Mouse (Mus musculus): ENCODE results near the gene Dag1. TPM values are rescaled to one million over a fixed set of nuclear protein-coding genes. Genes with fewer than 3 reads are reported as not detected.

The Dag1 gene
- polyA plus RNA-seq, 1 experiment, result 116 TPM

DNA sequence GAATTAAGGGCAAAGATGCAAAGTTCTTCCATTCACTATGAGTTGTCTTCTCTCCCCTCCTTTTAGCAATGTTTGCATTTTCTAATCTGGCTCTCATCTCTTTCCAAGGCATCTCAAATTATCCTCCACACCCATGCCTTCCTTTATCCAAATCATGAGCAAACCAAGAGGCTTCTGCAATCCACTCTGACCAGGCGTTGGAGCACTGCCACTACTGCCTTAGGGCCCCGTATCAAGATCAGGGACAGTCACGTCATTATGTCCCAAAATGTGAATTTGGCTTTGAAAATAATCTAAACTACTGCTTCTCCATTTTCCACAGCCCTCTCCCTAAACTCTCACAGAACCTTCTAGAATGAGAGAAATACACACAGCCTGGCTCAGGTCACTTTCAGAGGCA, 19.2 kb downstream of the Dag1 start:
- Histone ChIP-seq H3K9ac (ENCODE audit: low read depth, poor library complexity, severe bottlenecking) (no peak overlapping the region), H3K36me3 (ENCODE audit: control insufficient read depth, insufficient read depth, low read length, poor library complexity, severe bottlenecking) (peaks cover 9% of the 10 kb centered on the region; the same call in 1 of the 2 replicates), H3K4me1 (ENCODE audit: control insufficient read depth, insufficient read depth, low read length) (peaks cover 3% of the 10 kb centered on the region), H3K27ac (ENCODE audit: insufficient read depth, low read length) (no peak overlapping the region), H3K4me3 (ENCODE audit: low read depth, low read length) (no peak overlapping the region), H3K27me3 (ENCODE audit: control insufficient read depth, insufficient read depth, low read length, poor library complexity, severe bottlenecking) (no peaks in the 10 kb centered on the region), H3K9me3 (replicated peaks; ENCODE audit: control insufficient read depth, insufficient read depth, low read length, poor library complexity, severe bottlenecking) (no peaks in the 10 kb centered on the region)
- TF ChIP-seq CTCF (IDR thresholded peaks at IDR 0.05; ENCODE audit: low read depth, low read length) (no peak), EP300 (IDR thresholded peaks at IDR 0.05; ENCODE audit: insufficient read depth, low read depth, low read length) (no peak), POLR2A (IDR thresholded peaks at IDR 0.05; ENCODE audit: insufficient read depth, low read length) (no peak)

GRCm38 (mm10) chr9:108239951-108240350, 23.8 kb downstream of the Dag1 start:
- no peaks in the 10 kb centered on the region for H3K4me1 ChIP-seq (ENCODE audit: control insufficient read depth, insufficient read depth, low read length)
- peaks cover 6% of the 10 kb centered on the region; the same call in 1 of the 2 replicates for H3K36me3 ChIP-seq (ENCODE audit: control insufficient read depth, insufficient read depth, low read length, poor library complexity, severe bottlenecking)
- TF ChIP-seq EP300 (IDR thresholded peaks at IDR 0.05; ENCODE audit: insufficient read depth, low read depth, low read length), result no peak
- no peak for TF ChIP-seq CTCF (IDR thresholded peaks at IDR 0.05; ENCODE audit: low read depth, low read length)
- TF ChIP-seq POLR2A (IDR thresholded peaks at IDR 0.05; ENCODE audit: insufficient read depth, low read length), result no peak
- H3K27me3 ChIP-seq (ENCODE audit: control insufficient read depth, insufficient read depth, low read length, poor library complexity, severe bottlenecking), result no peaks in the 10 kb centered on the region
- H3K9ac ChIP-seq (ENCODE audit: low read depth, poor library complexity, severe bottlenecking), result no peak overlapping the region
- no peak overlapping the region for H3K4me3 ChIP-seq (ENCODE audit: low read depth, low read length)
- H3K27ac ChIP-seq (ENCODE audit: insufficient read depth, low read length), result 0 out of 2 replicates have a peak overlapping the region, but pooled peaks have one; percentile 39
- no peaks in the 10 kb centered on the region for H3K9me3 ChIP-seq (replicated peaks; ENCODE audit: control insufficient read depth, insufficient read depth, low read length, poor library complexity, severe bottlenecking)

- H3K9me3 ChIP-seq (replicated peaks; ENCODE audit: control insufficient read depth, insufficient read depth, low read length, poor library complexity, severe bottlenecking), result no peaks in the 10 kb centered on the region
- no peaks in the 10 kb centered on the region for H3K4me1 ChIP-seq (ENCODE audit: control insufficient read depth, insufficient read depth, low read length)
- no peak overlapping the region for H3K4me3 ChIP-seq (ENCODE audit: low read depth, low read length)
- TF ChIP-seq CTCF (IDR thresholded peaks at IDR 0.05; ENCODE audit: low read depth, low read length) (no peak), POLR2A (IDR thresholded peaks at IDR 0.05; ENCODE audit: insufficient read depth, low read length) (no peak), EP300 (IDR thresholded peaks at IDR 0.05; ENCODE audit: insufficient read depth, low read depth, low read length) (no peak)
- H3K27ac ChIP-seq (ENCODE audit: insufficient read depth, low read length), result no peak overlapping the region
- peaks cover 5% of the 10 kb centered on the region for H3K36me3 ChIP-seq (ENCODE audit: control insufficient read depth, insufficient read depth, low read length, poor library complexity, severe bottlenecking)
- no peaks in the 10 kb centered on the region for H3K27me3 ChIP-seq (ENCODE audit: control insufficient read depth, insufficient read depth, low read length, poor library complexity, severe bottlenecking)
- no peak overlapping the region for H3K9ac ChIP-seq (ENCODE audit: low read depth, poor library complexity, severe bottlenecking)
Measured at GRCm38 (mm10) chr9:108238831-108239230, 24.9 kb downstream of the Dag1 start.

- peaks cover 5% of the 10 kb centered on the region for H3K36me3 ChIP-seq (ENCODE audit: control insufficient read depth, insufficient read depth, low read length, poor library complexity, severe bottlenecking)
- H3K4me3 ChIP-seq (ENCODE audit: low read depth, low read length), result no peak overlapping the region
- no peak overlapping the region for H3K27ac ChIP-seq (ENCODE audit: insufficient read depth, low read length)
- no peaks in the 10 kb centered on the region for H3K27me3 ChIP-seq (ENCODE audit: control insufficient read depth, insufficient read depth, low read length, poor library complexity, severe bottlenecking)
- H3K9me3 ChIP-seq (replicated peaks; ENCODE audit: control insufficient read depth, insufficient read depth, low read length, poor library complexity, severe bottlenecking), result no peaks in the 10 kb centered on the region
- no peak for TF ChIP-seq CTCF (IDR thresholded peaks at IDR 0.05; ENCODE audit: low read depth, low read length)
- no peak for TF ChIP-seq POLR2A (IDR thresholded peaks at IDR 0.05; ENCODE audit: insufficient read depth, low read length)
- no peak for TF ChIP-seq EP300 (IDR thresholded peaks at IDR 0.05; ENCODE audit: insufficient read depth, low read depth, low read length)
- H3K9ac ChIP-seq (ENCODE audit: low read depth, poor library complexity, severe bottlenecking), result no peak overlapping the region
- no peaks in the 10 kb centered on the region for H3K4me1 ChIP-seq (ENCODE audit: control insufficient read depth, insufficient read depth, low read length)
Measured at GRCm38 (mm10) chr9:108238402-108238801, 25.4 kb downstream of the Dag1 start.

- Histone ChIP-seq H3K27ac (ENCODE audit: insufficient read depth, low read length) (no peak overlapping the region), H3K27me3 (ENCODE audit: control insufficient read depth, insufficient read depth, low read length, poor library complexity, severe bottlenecking) (no peaks in the 10 kb centered on the region), H3K4me1 (ENCODE audit: control insufficient read depth, insufficient read depth, low read length) (no peaks in the 10 kb centered on the region), H3K36me3 (ENCODE audit: control insufficient read depth, insufficient read depth, low read length, poor library complexity, severe bottlenecking) (peaks cover 13% of the 10 kb centered on the region), H3K9ac (ENCODE audit: low read depth, poor library complexity, severe bottlenecking) (no peak overlapping the region), H3K9me3 (replicated peaks; ENCODE audit: control insufficient read depth, insufficient read depth, low read length, poor library complexity, severe bottlenecking) (no peaks in the 10 kb centered on the region), H3K4me3 (ENCODE audit: low read depth, low read length) (no peak overlapping the region)
- TF ChIP-seq CTCF (IDR thresholded peaks at IDR 0.05; ENCODE audit: low read depth, low read length), result no peak
- no peak for TF ChIP-seq POLR2A (IDR thresholded peaks at IDR 0.05; ENCODE audit: insufficient read depth, low read length)
- no peak for TF ChIP-seq EP300 (IDR thresholded peaks at IDR 0.05; ENCODE audit: insufficient read depth, low read depth, low read length)
Measured at GRCm38 (mm10) chr9:108234682-108235081, 29.1 kb downstream of the Dag1 start.

GRCm38 (mm10) chr9:108232908-108233307, 30.9 kb downstream of the Dag1 start:
- TF ChIP-seq CTCF (IDR thresholded peaks at IDR 0.05; ENCODE audit: low read depth, low read length), result no peak
- TF ChIP-seq POLR2A (IDR thresholded peaks at IDR 0.05; ENCODE audit: insufficient read depth, low read length), result no peak
- no peak for TF ChIP-seq EP300 (IDR thresholded peaks at IDR 0.05; ENCODE audit: insufficient read depth, low read depth, low read length)
- Histone ChIP-seq H3K4me3 (ENCODE audit: low read depth, low read length) (no peak overlapping the region), H3K27ac (ENCODE audit: insufficient read depth, low read length) (no peak overlapping the region), H3K4me1 (ENCODE audit: control insufficient read depth, insufficient read depth, low read length) (peaks cover 1% of the 10 kb centered on the region), H3K36me3 (ENCODE audit: control insufficient read depth, insufficient read depth, low read length, poor library complexity, severe bottlenecking) (peaks cover 13% of the 10 kb centered on the region), H3K27me3 (ENCODE audit: control insufficient read depth, insufficient read depth, low read length, poor library complexity, severe bottlenecking) (no peaks in the 10 kb centered on the region), H3K9ac (ENCODE audit: low read depth, poor library complexity, severe bottlenecking) (no peak overlapping the region), H3K9me3 (replicated peaks; ENCODE audit: control insufficient read depth, insufficient read depth, low read length, poor library complexity, severe bottlenecking) (no peaks in the 10 kb centered on the region)
